Comparison of ENCODE assay signal across 24 mouse cellular contexts in the genomic region with DNA sequence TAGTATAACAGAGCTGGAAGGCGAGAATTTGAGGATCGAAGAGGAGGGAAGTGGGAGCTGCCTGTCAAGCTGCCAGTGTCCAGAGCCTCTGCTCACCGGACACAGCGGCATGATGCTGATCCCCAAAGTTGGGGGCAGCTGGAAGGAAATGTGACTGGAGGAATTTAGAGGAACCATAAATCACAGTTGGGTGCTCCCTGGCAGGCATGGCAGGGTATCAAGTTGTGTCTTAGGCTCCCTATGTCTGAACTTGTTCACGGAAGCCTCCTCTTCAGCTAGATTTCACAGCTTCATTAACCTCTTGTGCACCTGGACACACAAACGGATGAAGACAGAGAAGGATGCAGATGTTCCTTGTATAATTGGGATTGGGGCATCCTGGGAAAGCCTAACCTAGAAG.
DNase-seq lines count a peak whose midpoint lies in the region; ATAC-seq lines count a peak whose summit lies in the region.
"Had no signal": no experiment of that assay in that cellular context is flagged by ENCODE, and none has a peak within 500 bp of the region (broad histone marks: within the 10 kb centered on the region; RNA-seq: fewer than 3 reads in every experiment).

No protein-coding gene starts in this region.

- 72% methylated on average over 6 of the region's 6 CpGs for WGBS in hindbrain, embryonic 15.5 days
- 78% methylated on average over 6 of the region's 6 CpGs for WGBS in hindbrain, embryonic 11.5 days
- WGBS in midbrain, embryonic 13.5 days, result 79% methylated on average over 6 of the region's 6 CpGs
- WGBS in midbrain, embryonic 11.5 days, result 82% methylated on average over 6 of the region's 6 CpGs

- H3K4me3 ChIP-seq in hindbrain, embryonic 15.5 days, result no peak overlapping the region
- no peak overlapping the region for H3K4me3 ChIP-seq in hindbrain, embryonic 11.5 days (ENCODE audit: low read depth, low read length)
- no peak overlapping the region for H3K4me3 ChIP-seq in midbrain, embryonic 13.5 days (replicated peaks)
- no peak overlapping the region for H3K4me3 ChIP-seq in midbrain, embryonic 11.5 days (ENCODE audit: low read depth, low read length)
- H3K4me3 ChIP-seq: embryonic facial prominence, embryonic 12.5 days; erythroblast, embryonic 14.5 days; heart, adult 2 months; intestine, embryonic 15.5 days; limb, embryonic 13.5 days; lung, embryonic 15.5 days; midbrain, embryonic 12.5 days had no signal

- no peak for DNase-seq in hindbrain, embryonic 11.5 days (ENCODE audit: low spot score)
- DNase-seq in midbrain, embryonic 11.5 days (ENCODE audit: low spot score, missing footprints), result no peak
- DNase-seq in mesoderm, embryonic 11.5 days (ENCODE audit: low read depth, low spot score), result peak; percentile 21
- DNase-seq in c-Kit-positive CD71-positive TER-119-positive erythroid progenitor cells, embryonic 14.5 days (ENCODE audit: low spot score), result no peak
- no peak for DNase-seq in layer of hippocampus, postnatal 14 days (ENCODE audit: low spot score in 2 of 2)
- DNase-seq: cerebellum, adult 9-10 months; gastrocnemius, postnatal 25 days; heart, adult 2 months; heart, postnatal 36 days; kidney, postnatal 14 days; layer of hippocampus, adult 9-11 months; lung, postnatal 4 days; retina, postnatal 1 day; right cerebral cortex, postnatal 4 days had no signal

- ATAC-seq in hindbrain, embryonic 15.5 days (ENCODE audit: low FRiP score, low read depth), result no peak
- ATAC-seq in hindbrain, embryonic 11.5 days (ENCODE audit: low FRiP score), result no peak
- ATAC-seq in midbrain, embryonic 13.5 days, result no peak
- ATAC-seq in midbrain, embryonic 11.5 days (ENCODE audit: low FRiP score), result no peak
- ATAC-seq: intestine, embryonic 15.5 days had no signal

- no peaks in the 10 kb centered on the region for H3K9me3 ChIP-seq in hindbrain, embryonic 15.5 days
- no peaks in the 10 kb centered on the region for H3K9me3 ChIP-seq in hindbrain, embryonic 11.5 days (ENCODE audit: control insufficient read depth, low read length)
- H3K9me3 ChIP-seq in midbrain, embryonic 13.5 days, result no peaks in the 10 kb centered on the region
- H3K9me3 ChIP-seq in midbrain, embryonic 11.5 days (ENCODE audit: control insufficient read depth, low read length), result no peaks in the 10 kb centered on the region
- H3K9me3 ChIP-seq: embryonic facial prominence, embryonic 12.5 days; intestine, embryonic 15.5 days; limb, embryonic 13.5 days; lung, embryonic 15.5 days; midbrain, embryonic 12.5 days had no signal

- peaks cover 16% of the 10 kb centered on the region for H3K4me1 ChIP-seq in hindbrain, embryonic 15.5 days (replicated peaks)
- H3K4me1 ChIP-seq in hindbrain, embryonic 11.5 days (replicated peaks; ENCODE audit: control insufficient read depth, insufficient read depth, low read length), result no peaks in the 10 kb centered on the region
- peaks cover 18% of the 10 kb centered on the region for H3K4me1 ChIP-seq in midbrain, embryonic 13.5 days (replicated peaks)
- peaks cover 6% of the 10 kb centered on the region; the same call in 1 of the 2 replicates for H3K4me1 ChIP-seq in midbrain, embryonic 11.5 days (ENCODE audit: control insufficient read depth, insufficient read depth, low read length)
- H3K4me1 ChIP-seq: embryonic facial prominence, embryonic 12.5 days; intestine, embryonic 15.5 days; limb, embryonic 13.5 days had no signal

- peak overlapping the region; percentile 63 for H3K27ac ChIP-seq in hindbrain, embryonic 15.5 days (replicated peaks)
- no peak overlapping the region for H3K27ac ChIP-seq in hindbrain, embryonic 11.5 days (ENCODE audit: low read depth, low read length)
- peak overlapping the region; percentile 76; the same call in 1 of the 2 replicates for H3K27ac ChIP-seq in midbrain, embryonic 13.5 days
- H3K27ac ChIP-seq in midbrain, embryonic 11.5 days (ENCODE audit: low read depth, low read length), result no peak overlapping the region
- H3K27ac ChIP-seq: embryonic facial prominence, embryonic 12.5 days; heart, adult 2 months; intestine, embryonic 15.5 days; limb, embryonic 13.5 days; liver, embryonic 14.5 days; lung, embryonic 15.5 days; stomach, postnatal 0 days had no signal

- no peaks in the 10 kb centered on the region for H3K27me3 ChIP-seq in hindbrain, embryonic 15.5 days
- no peaks in the 10 kb centered on the region for H3K27me3 ChIP-seq in hindbrain, embryonic 11.5 days (ENCODE audit: control insufficient read depth, insufficient read depth, low read length)
- no peaks in the 10 kb centered on the region for H3K27me3 ChIP-seq in midbrain, embryonic 13.5 days
- no peaks in the 10 kb centered on the region for H3K27me3 ChIP-seq in midbrain, embryonic 11.5 days (ENCODE audit: control insufficient read depth, insufficient read depth, low read length)
- H3K27me3 ChIP-seq: embryonic facial prominence, embryonic 12.5 days; intestine, embryonic 15.5 days; limb, embryonic 13.5 days; lung, embryonic 15.5 days; midbrain, embryonic 12.5 days had no signal

- peaks cover 6% of the 10 kb centered on the region for H3K36me3 ChIP-seq in hindbrain, embryonic 15.5 days
- H3K36me3 ChIP-seq in hindbrain, embryonic 11.5 days (ENCODE audit: control insufficient read depth, insufficient read depth, low read length), result no peaks in the 10 kb centered on the region
- H3K36me3 ChIP-seq in midbrain, embryonic 13.5 days, result 0 out of 2 replicates have a peak, but pooled peaks cover 2% of the 10 kb centered on the region
- no peaks in the 10 kb centered on the region for H3K36me3 ChIP-seq in midbrain, embryonic 11.5 days (ENCODE audit: control insufficient read depth, insufficient read depth, low read length)
- H3K36me3 ChIP-seq: embryonic facial prominence, embryonic 12.5 days; intestine, embryonic 15.5 days; limb, embryonic 13.5 days; lung, embryonic 15.5 days; midbrain, embryonic 12.5 days had no signal

- H3K9ac ChIP-seq in hindbrain, embryonic 15.5 days, result no peak overlapping the region
- no peak overlapping the region for H3K9ac ChIP-seq in hindbrain, embryonic 11.5 days (ENCODE audit: low read depth, low read length)
- H3K9ac ChIP-seq in midbrain, embryonic 13.5 days (replicated peaks), result no peak overlapping the region
- no peak overlapping the region for H3K9ac ChIP-seq in midbrain, embryonic 11.5 days (ENCODE audit: low read length)
- H3K9ac ChIP-seq: embryonic facial prominence, embryonic 12.5 days; intestine, embryonic 15.5 days; limb, embryonic 13.5 days; liver, embryonic 14.5 days; lung, embryonic 15.5 days; midbrain, embryonic 12.5 days had no signal

- no peak overlapping the region for H3K4me2 ChIP-seq in hindbrain, embryonic 15.5 days
- H3K4me2 ChIP-seq in hindbrain, embryonic 11.5 days (replicated peaks; ENCODE audit: low read depth, low read length), result no peak overlapping the region
- no peak overlapping the region for H3K4me2 ChIP-seq in midbrain, embryonic 13.5 days (replicated peaks)
- no peak overlapping the region for H3K4me2 ChIP-seq in midbrain, embryonic 11.5 days
- H3K4me2 ChIP-seq: embryonic facial prominence, embryonic 12.5 days; intestine, embryonic 15.5 days; limb, embryonic 13.5 days; lung, embryonic 15.5 days; midbrain, embryonic 12.5 days had no signal

Comparison
In these comparisons a context has a peak if more than half of its experiments do, and no peak if none do; other contexts are left out.
1. H3K27ac ChIP-seq: peak in hindbrain, embryonic 15.5 days (single experiment) and midbrain, embryonic 13.5 days (single experiment); none in hindbrain, embryonic 11.5 days (single experiment) and midbrain, embryonic 11.5 days (single experiment).